Mouse (Mus musculus) liver, adult 2 months (tissue): ENCODE data around the gene Gm5294. TPM values are rescaled to one million over a fixed set of nuclear protein-coding genes. Genes with fewer than 3 reads are reported as not detected.

Experiments
- DNase-seq: peaks from one replicate; pipeline ENCODE4 v3.0.0-alpha.2; 2011; ENCODE audit warnings: low read depth, low spot score; ENCODE audit errors: extremely low read depth
- H3K27ac ChIP-seq: fragments of 200-500 bp; replicated peaks from 2 replicates; pipeline ENCODE4 v1.5.1; 2012; ENCODE audit warnings: low read depth, mild to moderate bottlenecking, control low read depth, inconsistent platforms, low read length; ENCODE audit not compliant: insufficient read depth
- H3K27me3 ChIP-seq: fragments of 200-500 bp; 2 replicates; pipeline ENCODE4 v1.6.1; 2012; ENCODE audit warnings: mild to moderate bottlenecking, moderate library complexity, low read length, inconsistent platforms; ENCODE audit not compliant: control insufficient read depth, insufficient read depth
- H3K36me3 ChIP-seq: fragments of 200-500 bp; 2 replicates; pipeline ENCODE4 v1.6.1; 2012; ENCODE audit warnings: low read length, inconsistent platforms; ENCODE audit not compliant: control insufficient read depth, insufficient read depth
- H3K4me1 ChIP-seq: fragments of 200-500 bp; 2 replicates; pipeline ENCODE4 v1.6.1; 2011; ENCODE audit warnings: low read length; ENCODE audit not compliant: control insufficient read depth, insufficient read depth
- H3K4me3 ChIP-seq: fragments of 200-500 bp; 2 replicates; pipeline ENCODE4 v1.5.1; 2011; ENCODE audit warnings: low read depth, mild to moderate bottlenecking, control low read depth, low read length, moderate library complexity; ENCODE audit not compliant: insufficient read depth
- H3K79me2 ChIP-seq: fragments of 200-500 bp; 2 replicates; pipeline ENCODE4 v1.6.1; 2012; ENCODE audit warnings: inconsistent platforms, mild to moderate bottlenecking, low read length, moderate library complexity; ENCODE audit not compliant: control insufficient read depth, insufficient read depth
- H3K9ac ChIP-seq: fragments of 200-500 bp; 2 replicates; pipeline ENCODE4 v1.6.1; 2012; ENCODE audit warnings: low read depth, mild to moderate bottlenecking, control low read depth, inconsistent platforms, low read length
- CTCF ChIP-seq: fragments of 200-500 bp; IDR thresholded peaks from 2 replicates; pipeline ENCODE4 v1.5.1; 2011; ENCODE audit warnings: low read depth, low read length, control low read depth
- POLR2A ChIP-seq: fragments of 200-500 bp; IDR thresholded peaks from 2 replicates; pipeline ENCODE4 v1.6.1; 2011; ENCODE audit warnings: low read length, control low read depth; ENCODE audit not compliant: insufficient read depth; ENCODE audit errors: extremely low read depth
- WGBS: fragments of 180-500 bp; shearing (Covaris S2); methylation state at CpG from one replicate; pipeline ENCODE4 v1.1.7; 2018; 5-methylcytosine and 5-hydroxymethylcytosine counted together
- polyA plus RNA-seq: library from polyadenylated mRNA; depleted of rRNA; stranded (reverse); fragments of >200 nt; gene quantifications from 2 replicates; pipeline ENCODE4 v1.2.3, GENCODE M21; 2012
- total RNA-seq: library from RNA; depleted of rRNA; stranded (reverse); fragments of >200 nt; gene quantifications from 2 replicates; pipeline ENCODE4 v1.2.3, GENCODE M21; 2014

Gm5294 gene
- total and polyA plus RNA-seq, 2 experiments, result not detected

- H3K9ac ChIP-seq, result no peak overlapping the region
- H3K4me1 ChIP-seq, result peaks cover 4% of the 10 kb centered on the region
- no peaks in the 10 kb centered on the region for H3K36me3 ChIP-seq
- no peak for DNase-seq
- H3K27me3 ChIP-seq, result no peaks in the 10 kb centered on the region
- H3K27ac ChIP-seq, result no peak overlapping the region
- WGBS, result 70% methylated on average over 5 of the region's 5 CpGs
- TF ChIP-seq POLR2A, result no peak
- no peak for TF ChIP-seq CTCF
- no peak overlapping the region for H3K4me3 ChIP-seq
- no peaks in the 10 kb centered on the region for H3K79me2 ChIP-seq
Observed at GRCm38 (mm10) chr5:138850462-138850844, 30.6 kb downstream of the Gm5294 start.

- H3K27me3 ChIP-seq, result no peaks in the 10 kb centered on the region
- DNase-seq, result peak; percentile 93
- no peaks in the 10 kb centered on the region for H3K79me2 ChIP-seq
- no peak for TF ChIP-seq CTCF
- no peak for TF ChIP-seq POLR2A
- no peak overlapping the region for H3K27ac ChIP-seq
- H3K4me1 ChIP-seq, result peaks cover 4% of the 10 kb centered on the region
- no peak overlapping the region for H3K9ac ChIP-seq
- H3K36me3 ChIP-seq, result no peaks in the 10 kb centered on the region
- 35% methylated on average over 5 of the region's 5 CpGs for WGBS
- no peak overlapping the region for H3K4me3 ChIP-seq
Observed at GRCm38 (mm10) chr5:138851296-138851780, 31.5 kb downstream of the Gm5294 start.

- no peaks in the 10 kb centered on the region for H3K27me3 ChIP-seq
- no peak overlapping the region for H3K27ac ChIP-seq
- no peaks in the 10 kb centered on the region for H3K79me2 ChIP-seq
- H3K9ac ChIP-seq, result no peak overlapping the region
- no peak for TF ChIP-seq CTCF
- no peak for TF ChIP-seq POLR2A
- WGBS, result 91% methylated on average over 4 of the region's 4 CpGs
- H3K4me1 ChIP-seq, result peaks cover 4% of the 10 kb centered on the region
- no peaks in the 10 kb centered on the region for H3K36me3 ChIP-seq
- no peak overlapping the region for H3K4me3 ChIP-seq
- no peak for DNase-seq
Observed at GRCm38 (mm10) chr5:138852151-138852550, 32.3 kb downstream of the Gm5294 start.

GRCm38 (mm10) chr5:138853349-138853748, 33.5 kb downstream of the Gm5294 start:
- 76% methylated on average over 2 of the region's 2 CpGs for WGBS

GRCm38 (mm10) chr5:138857010-138857617, 37.2 kb downstream of the Gm5294 start:
- H3K9ac ChIP-seq, result no peak overlapping the region
- 28% methylated on average over 9 of the region's 9 CpGs for WGBS

More at GRCm38 (mm10) chr5:138853349-138853748, 33.5 kb downstream of the Gm5294 start:
- H3K36me3 ChIP-seq, result no peaks in the 10 kb centered on the region
- no peak overlapping the region for H3K27ac ChIP-seq
- H3K4me3 ChIP-seq, result no peak overlapping the region
- H3K79me2 ChIP-seq, result no peaks in the 10 kb centered on the region
- TF ChIP-seq CTCF, result no peak
- TF ChIP-seq POLR2A, result no peak
- peaks cover 7% of the 10 kb centered on the region for H3K4me1 ChIP-seq
- no peaks in the 10 kb centered on the region for H3K27me3 ChIP-seq
- no peak overlapping the region for H3K9ac ChIP-seq
- DNase-seq, result no peak

GRCm38 (mm10) chr5:138857811-138858251, 38.0 kb downstream of the Gm5294 start:
- H3K4me3 ChIP-seq, result no peak overlapping the region
- no peaks in the 10 kb centered on the region for H3K27me3 ChIP-seq
- H3K36me3 ChIP-seq, result no peaks in the 10 kb centered on the region
- peak; percentile 76 for DNase-seq
- 0 out of 2 replicates have a peak, but pooled peaks cover 3% of the 10 kb centered on the region for H3K4me1 ChIP-seq
- no peak overlapping the region for H3K9ac ChIP-seq
- H3K27ac ChIP-seq, result no peak overlapping the region
- H3K79me2 ChIP-seq, result no peaks in the 10 kb centered on the region
- 16% methylated on average over 13 of the region's 13 CpGs for WGBS
- TF ChIP-seq CTCF (no peak), POLR2A (no peak)

More at GRCm38 (mm10) chr5:138857010-138857617, 37.2 kb downstream of the Gm5294 start:
- Histone ChIP-seq H3K27ac (no peak overlapping the region), H3K79me2 (no peaks in the 10 kb centered on the region), H3K4me1 (0 out of 2 replicates have a peak, but pooled peaks cover 3% of the 10 kb centered on the region), H3K27me3 (no peaks in the 10 kb centered on the region), H3K36me3 (no peaks in the 10 kb centered on the region), H3K4me3 (no peak overlapping the region)
- DNase-seq, result peak; percentile 64
- peak; percentile 91 for TF ChIP-seq CTCF
- TF ChIP-seq POLR2A, result no peak
